Comparison of ENCODE assay signal across 20 mouse cellular contexts in genomic region chr16:93041399-93041798, GRCm38 (mm10).
"Had no signal": no experiment of that assay in that cellular context is flagged by ENCODE, and none has a peak within 500 bp of the region (broad histone marks: within the 10 kb centered on the region; RNA-seq: fewer than 3 reads in every experiment).

No protein-coding gene starts in this region.

- DNase-seq: liver, embryonic 13.5 days; liver, postnatal 0 days; lung, adult 2 months; lung, postnatal 14 days; lung, postnatal 36 days; right cerebral cortex, postnatal 14 days had no signal

- H3K9me3 ChIP-seq: liver, embryonic 13.5 days; liver, embryonic 15.5 days; lung, embryonic 15.5 days; midbrain, embryonic 13.5 days; midbrain, embryonic 15.5 days; neural tube, embryonic 13.5 days; neural tube, embryonic 15.5 days; stomach, embryonic 15.5 days had no signal

- H3K36me3 ChIP-seq: liver, embryonic 13.5 days; liver, embryonic 15.5 days; lung, embryonic 15.5 days; midbrain, embryonic 13.5 days; midbrain, embryonic 15.5 days; neural tube, embryonic 13.5 days; neural tube, embryonic 15.5 days; stomach, embryonic 15.5 days had no signal

- H3K4me1 ChIP-seq: liver, embryonic 13.5 days; liver, embryonic 15.5 days; megakaryocyte, embryonic 14.5 days; midbrain, embryonic 13.5 days; midbrain, embryonic 15.5 days; stomach, embryonic 15.5 days had no signal

- H3K4me2 ChIP-seq: liver, embryonic 11.5 days; liver, embryonic 13.5 days; liver, embryonic 15.5 days; lung, embryonic 15.5 days; midbrain, embryonic 11.5 days; midbrain, embryonic 13.5 days; midbrain, embryonic 15.5 days; neural tube, embryonic 13.5 days; neural tube, embryonic 15.5 days; stomach, embryonic 15.5 days had no signal

- H3K9ac ChIP-seq: liver, embryonic 13.5 days; liver, embryonic 15.5 days; liver, postnatal 0 days; lung, embryonic 15.5 days; midbrain, embryonic 13.5 days; midbrain, embryonic 15.5 days; neural tube, embryonic 13.5 days; neural tube, embryonic 15.5 days; stomach, embryonic 15.5 days had no signal

- H3K27me3 ChIP-seq: liver, embryonic 13.5 days; lung, embryonic 15.5 days; midbrain, embryonic 13.5 days; midbrain, embryonic 15.5 days; neural tube, embryonic 13.5 days; neural tube, embryonic 15.5 days; stomach, embryonic 15.5 days had no signal

- ATAC-seq: liver, postnatal 0 days; lung, postnatal 0 days; midbrain, embryonic 13.5 days; midbrain, embryonic 15.5 days had no signal

- H3K27ac ChIP-seq: liver, embryonic 13.5 days; liver, embryonic 15.5 days; lung, embryonic 15.5 days; macrophage; midbrain, embryonic 13.5 days; midbrain, embryonic 15.5 days; neural tube, embryonic 13.5 days; neural tube, embryonic 15.5 days; stomach, embryonic 15.5 days; stomach, postnatal 0 days had no signal

- H3K4me3 ChIP-seq: liver, embryonic 13.5 days; liver, embryonic 15.5 days; lung, embryonic 15.5 days; megakaryocyte, embryonic 14.5 days; midbrain, embryonic 13.5 days; midbrain, embryonic 15.5 days; myocyte; neural tube, embryonic 13.5 days; neural tube, embryonic 15.5 days; stomach, embryonic 15.5 days had no signal
